Mouse (Mus musculus) small intestine, adult 2 months (tissue): ENCODE results near the gene Dysf.

Experiments used
- CTCF ChIP-seq: fragments of 200-500 bp; IDR thresholded peaks from 2 replicates; pipeline ENCODE4 v1.5.1; 2012; ENCODE audit warnings: low read depth, mild to moderate bottlenecking, control low read depth, inconsistent platforms, low read length, moderate library complexity, mixed read lengths; ENCODE audit not compliant: insufficient replicate concordance, insufficient read length; ENCODE audit errors: extremely low read depth
- POLR2A ChIP-seq: fragments of 200-500 bp; IDR thresholded peaks from 2 replicates; pipeline ENCODE4 v1.6.1; 2012; ENCODE audit warnings: low read depth, mild to moderate bottlenecking, control low read depth, inconsistent platforms, low read length, moderate library complexity

DNA sequence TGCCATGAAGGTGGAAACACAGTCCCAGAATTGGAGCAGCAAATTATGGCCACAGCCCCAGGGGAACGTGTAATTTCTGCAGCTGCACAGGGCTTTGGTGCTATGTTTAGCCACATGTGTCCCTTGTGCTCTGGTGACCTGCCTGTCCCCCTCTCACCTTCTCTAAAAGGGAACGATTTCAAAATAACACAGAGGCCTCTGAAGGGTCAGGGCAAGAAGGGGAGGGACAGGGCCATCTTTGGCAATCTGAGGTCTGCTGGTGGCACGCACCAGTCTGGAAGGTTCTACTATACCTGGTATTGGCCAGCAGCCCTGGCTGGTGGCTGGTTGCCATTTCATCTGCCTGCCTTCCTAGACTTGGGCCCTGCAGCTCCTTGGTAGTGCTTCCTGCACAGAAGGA lies 147.4 kb downstream of the Dysf start:
- TF ChIP-seq POLR2A (no peak), CTCF (no peak)
